In the genomic region with DNA sequence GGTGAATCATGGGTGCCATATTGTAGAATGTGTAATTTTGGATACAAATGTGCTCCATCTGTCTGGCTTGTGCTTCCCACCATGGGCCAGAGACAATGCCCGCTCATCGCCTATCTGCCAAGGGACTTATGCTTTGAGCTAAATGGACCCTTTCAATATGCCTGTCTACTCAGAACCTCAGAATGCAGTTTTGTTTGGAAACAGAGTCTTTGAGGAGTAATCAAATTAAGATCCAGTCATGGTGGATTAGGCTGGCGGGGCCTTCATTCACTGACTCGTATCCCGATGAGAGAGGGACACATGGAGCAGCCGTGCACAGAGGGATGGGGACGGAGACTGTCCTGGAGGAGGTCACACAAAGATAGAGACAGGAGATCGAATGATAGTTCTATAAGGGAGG, we compare ENCODE assay signal across 13 mouse cellular contexts.
"Had no signal": no experiment of that assay in that cellular context is flagged by ENCODE, and none has a peak within 500 bp of the region (broad histone marks: within the 10 kb centered on the region; RNA-seq: fewer than 3 reads in every experiment).

No protein-coding gene starts in this region.

- ATAC-seq: intestine, embryonic 15.5 days; liver, embryonic 12.5 days had no signal

- H3K4me1 ChIP-seq: intestine, embryonic 15.5 days; liver, embryonic 12.5 days; neural tube, embryonic 13.5 days had no signal

- H3K9ac ChIP-seq: intestine, embryonic 15.5 days; kidney, embryonic 15.5 days; limb, embryonic 15.5 days; liver, embryonic 12.5 days; lung, embryonic 14.5 days; neural tube, embryonic 13.5 days had no signal

- H3K4me3 ChIP-seq: intestine, embryonic 15.5 days; kidney, embryonic 15.5 days; layer of hippocampus, adult 2 months; limb, embryonic 15.5 days; liver, embryonic 12.5 days; neural tube, embryonic 13.5 days had no signal

- H3K9me3 ChIP-seq: intestine, embryonic 15.5 days; kidney, embryonic 15.5 days; limb, embryonic 15.5 days; liver, embryonic 12.5 days; neural tube, embryonic 13.5 days had no signal

- H3K4me2 ChIP-seq: intestine, embryonic 15.5 days; kidney, embryonic 15.5 days; limb, embryonic 15.5 days; liver, embryonic 12.5 days; lung, embryonic 14.5 days; neural tube, embryonic 13.5 days had no signal

- H3K27ac ChIP-seq: intestine, embryonic 15.5 days; kidney, embryonic 15.5 days; layer of hippocampus, adult 2 months; limb, embryonic 15.5 days; liver, embryonic 12.5 days; neural tube, embryonic 13.5 days had no signal

- DNase-seq: kidney, adult 18-20 months; kidney, postnatal 36 days; lung, embryonic 14.5 days; lung, postnatal 10 days; lung, postnatal 4 days; right cerebral cortex, postnatal 14 days; thymus, postnatal 36 days had no signal

- H3K36me3 ChIP-seq: intestine, embryonic 15.5 days; kidney, embryonic 15.5 days; limb, embryonic 15.5 days; liver, embryonic 12.5 days; neural tube, embryonic 13.5 days had no signal

- H3K27me3 ChIP-seq: intestine, embryonic 15.5 days; kidney, embryonic 15.5 days; limb, embryonic 15.5 days; liver, embryonic 12.5 days; neural tube, embryonic 13.5 days had no signal
